Mouse (Mus musculus) C2C12 (cell line): Measurements from ENCODE around the gene Tnnc2.

Experiments used
- CEBPB ChIP-seq: IDR thresholded peaks from one replicate; pipeline ENCODE4 v1.6.1; 2011; ENCODE audit warnings: low read depth, mild to moderate bottlenecking, control low read depth, moderate library complexity
- CTCF ChIP-seq: IDR thresholded peaks from one replicate; pipeline ENCODE4 v1.5.1; 2011; ENCODE audit not compliant: control insufficient read depth, insufficient read depth, insufficient read length
- MAX ChIP-seq: IDR thresholded peaks from one replicate; pipeline ENCODE4 v1.6.1; 2011; ENCODE audit warnings: mild to moderate bottlenecking, control low read depth
- MYOD1 ChIP-seq: IDR thresholded peaks from one replicate; pipeline ENCODE4 v1.6.1; 2011; ENCODE audit warnings: low read depth; ENCODE audit not compliant: control insufficient read depth, insufficient read length
- USF1 ChIP-seq: IDR thresholded peaks from one replicate; pipeline ENCODE4 v1.6.1; 2011; ENCODE audit warnings: low read depth, mild to moderate bottlenecking, control low read depth, moderate library complexity

DNA sequence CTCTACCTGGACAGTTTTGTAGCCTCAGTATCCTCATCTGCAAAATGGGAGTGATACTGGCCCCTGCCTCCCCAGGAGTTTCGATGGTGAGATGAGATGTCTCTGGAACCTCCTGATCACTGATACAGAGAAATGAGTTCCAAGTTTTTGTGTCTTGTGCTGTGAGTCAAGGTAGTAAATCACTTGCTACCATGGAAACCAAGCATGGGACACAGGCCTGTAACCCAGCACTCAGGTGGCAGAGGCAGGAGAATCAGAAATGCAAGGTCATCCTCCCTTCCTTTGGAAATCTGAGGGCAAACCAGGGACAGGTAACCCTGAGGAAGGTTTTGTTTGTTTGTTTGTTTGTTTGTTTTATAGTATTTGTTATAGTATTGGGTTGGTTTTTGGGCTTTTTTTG, 49.3 kb upstream of the Tnnc2 start:
- TF ChIP-seq CTCF (no peak), MAX (no peak), USF1 (no peak), MYOD1 (no peak), CEBPB (no peak)
